Mouse (Mus musculus): ENCODE data around the gene Smc1b. TPM values are rescaled to one million over a fixed set of nuclear protein-coding genes. Genes with fewer than 3 reads are reported as not detected.

The Smc1b gene
- polyA plus RNA-seq, 1 experiment: 0.18 TPM

- Histone ChIP-seq H3K27ac (ENCODE audit: insufficient read depth, low read length) (no peak overlapping the region), H3K4me1 (ENCODE audit: control insufficient read depth, insufficient read depth, low read length) (peaks cover 8% of the 10 kb centered on the region; the same call in 1 of the 2 replicates), H3K4me3 (ENCODE audit: insufficient read depth, low read length) (no peak overlapping the region)
- TF ChIP-seq CTCF (IDR thresholded peaks at IDR 0.05; ENCODE audit: borderline replicate concordance, insufficient read depth, low read length) (no peak), POLR2A (IDR thresholded peaks at IDR 0.05; ENCODE audit: low read depth, low read length) (no peak)
Measured at GRCm38 (mm10) chr15:85166433-85166933, 34.7 kb upstream of the Smc1b start.

- peak overlapping the region; percentile 87 for H3K27ac ChIP-seq (ENCODE audit: insufficient read depth, low read length)
- no peak for TF ChIP-seq CTCF (IDR thresholded peaks at IDR 0.05; ENCODE audit: borderline replicate concordance, insufficient read depth, low read length)
- peaks cover 8% of the 10 kb centered on the region; the same call in 1 of the 2 replicates for H3K4me1 ChIP-seq (ENCODE audit: control insufficient read depth, insufficient read depth, low read length)
Measured at GRCm38 (mm10) chr15:85162693-85163663, 31.2 kb upstream of the Smc1b start.

GRCm38 (mm10) chr15:85161416-85161815 is 29.7 kb upstream of the Smc1b start:
- TF ChIP-seq POLR2A (IDR thresholded peaks at IDR 0.05; ENCODE audit: low read depth, low read length) (no peak), CTCF (IDR thresholded peaks at IDR 0.05; ENCODE audit: borderline replicate concordance, insufficient read depth, low read length) (no peak)
- Histone ChIP-seq H3K27ac (ENCODE audit: insufficient read depth, low read length) (no peak overlapping the region), H3K4me3 (ENCODE audit: insufficient read depth, low read length) (no peak overlapping the region), H3K4me1 (ENCODE audit: control insufficient read depth, insufficient read depth, low read length) (peaks cover 5% of the 10 kb centered on the region; the same call in 1 of the 2 replicates)

More at GRCm38 (mm10) chr15:85162693-85163663, 31.2 kb upstream of the Smc1b start:
- H3K4me3 ChIP-seq (ENCODE audit: insufficient read depth, low read length): no peak overlapping the region

GRCm38 (mm10) chr15:85156198-85156597 is 24.4 kb upstream of the Smc1b start:
- Histone ChIP-seq H3K4me1 (ENCODE audit: control insufficient read depth, insufficient read depth, low read length) (no peaks in the 10 kb centered on the region), H3K4me3 (ENCODE audit: insufficient read depth, low read length) (no peak overlapping the region), H3K27ac (ENCODE audit: insufficient read depth, low read length) (no peak overlapping the region)
- TF ChIP-seq CTCF (IDR thresholded peaks at IDR 0.05; ENCODE audit: borderline replicate concordance, insufficient read depth, low read length) (no peak), POLR2A (IDR thresholded peaks at IDR 0.05; ENCODE audit: low read depth, low read length) (no peak)

GRCm38 (mm10) chr15:85154091-85154490 is 22.3 kb upstream of the Smc1b start:
- H3K27ac ChIP-seq (ENCODE audit: insufficient read depth, low read length): no peak overlapping the region
- no peak overlapping the region for H3K4me3 ChIP-seq (ENCODE audit: insufficient read depth, low read length)
- TF ChIP-seq CTCF (IDR thresholded peaks at IDR 0.05; ENCODE audit: borderline replicate concordance, insufficient read depth, low read length) (no peak), POLR2A (IDR thresholded peaks at IDR 0.05; ENCODE audit: low read depth, low read length) (no peak)
- no peaks in the 10 kb centered on the region for H3K4me1 ChIP-seq (ENCODE audit: control insufficient read depth, insufficient read depth, low read length)

GRCm38 (mm10) chr15:85152577-85152976 is 20.8 kb upstream of the Smc1b start:
- no peak for TF ChIP-seq POLR2A (IDR thresholded peaks at IDR 0.05; ENCODE audit: low read depth, low read length)
- no peak for TF ChIP-seq CTCF (IDR thresholded peaks at IDR 0.05; ENCODE audit: borderline replicate concordance, insufficient read depth, low read length)
- no peak overlapping the region for H3K27ac ChIP-seq (ENCODE audit: insufficient read depth, low read length)
- H3K4me3 ChIP-seq (ENCODE audit: insufficient read depth, low read length): no peak overlapping the region
- no peaks in the 10 kb centered on the region for H3K4me1 ChIP-seq (ENCODE audit: control insufficient read depth, insufficient read depth, low read length)

- TF ChIP-seq CTCF (IDR thresholded peaks at IDR 0.05; ENCODE audit: borderline replicate concordance, insufficient read depth, low read length): peak; percentile 97
- TF ChIP-seq POLR2A (IDR thresholded peaks at IDR 0.05; ENCODE audit: low read depth, low read length): no peak
- H3K4me3 ChIP-seq (ENCODE audit: insufficient read depth, low read length): no peak overlapping the region
- H3K4me1 ChIP-seq (ENCODE audit: control insufficient read depth, insufficient read depth, low read length): no peaks in the 10 kb centered on the region
- no peak overlapping the region for H3K27ac ChIP-seq (ENCODE audit: insufficient read depth, low read length)
Measured at GRCm38 (mm10) chr15:85151433-85151918, 19.7 kb upstream of the Smc1b start.

GRCm38 (mm10) chr15:85144249-85144648 is 12.5 kb upstream of the Smc1b start:
- no peaks in the 10 kb centered on the region for H3K4me1 ChIP-seq (ENCODE audit: control insufficient read depth, insufficient read depth, low read length)
- no peak for TF ChIP-seq CTCF (IDR thresholded peaks at IDR 0.05; ENCODE audit: borderline replicate concordance, insufficient read depth, low read length)
- TF ChIP-seq POLR2A (IDR thresholded peaks at IDR 0.05; ENCODE audit: low read depth, low read length): no peak
- H3K4me3 ChIP-seq (ENCODE audit: insufficient read depth, low read length): no peak overlapping the region
- no peak overlapping the region for H3K27ac ChIP-seq (ENCODE audit: insufficient read depth, low read length)

GRCm38 (mm10) chr15:85143747-85144146 is 12.0 kb upstream of the Smc1b start:
- Histone ChIP-seq H3K4me3 (ENCODE audit: insufficient read depth, low read length) (no peak overlapping the region), H3K27ac (ENCODE audit: insufficient read depth, low read length) (no peak overlapping the region), H3K4me1 (ENCODE audit: control insufficient read depth, insufficient read depth, low read length) (no peaks in the 10 kb centered on the region)
- TF ChIP-seq CTCF (IDR thresholded peaks at IDR 0.05; ENCODE audit: borderline replicate concordance, insufficient read depth, low read length) (no peak), POLR2A (IDR thresholded peaks at IDR 0.05; ENCODE audit: low read depth, low read length) (no peak)

- Histone ChIP-seq H3K4me3 (ENCODE audit: insufficient read depth, low read length) (no peak overlapping the region), H3K27ac (ENCODE audit: insufficient read depth, low read length) (no peak overlapping the region), H3K4me1 (ENCODE audit: control insufficient read depth, insufficient read depth, low read length) (no peaks in the 10 kb centered on the region)
- TF ChIP-seq POLR2A (IDR thresholded peaks at IDR 0.05; ENCODE audit: low read depth, low read length) (no peak), CTCF (IDR thresholded peaks at IDR 0.05; ENCODE audit: borderline replicate concordance, insufficient read depth, low read length) (no peak)
Measured at GRCm38 (mm10) chr15:85143161-85143560, 11.4 kb upstream of the Smc1b start.

All from embryonic fibroblast, embryonic 13.5 days (primary cell).